Mouse (Mus musculus) forebrain, embryonic 10.5 days (tissue): ENCODE results near the gene She. TPM values are rescaled to one million over a fixed set of nuclear protein-coding genes. Genes with fewer than 3 reads are reported as not detected.
"Not testable (repeated sequence)": the region's sequence is repeated elsewhere in the genome, so short reads cannot be mapped to it uniquely, and the experiment has no call there.

Source experiments
- DNase-seq: peaks from one replicate; pipeline ENCODE4 v3.0.0-alpha.2; 2017; ENCODE audit warnings: low spot score; ENCODE audit errors: extremely low spot score
- H3K27ac ChIP-seq: fragments of 300-500 bp; sonication (generic); 2 replicates; pipeline ENCODE4 v1.5.1; 2016; ENCODE audit warnings: mild to moderate bottlenecking
- H3K27me3 ChIP-seq: fragments of 300-500 bp; sonication (generic); 2 replicates; pipeline ENCODE4 v1.6.1; 2016; ENCODE audit warnings: mild to moderate bottlenecking; ENCODE audit not compliant: poor library complexity, severe bottlenecking
- H3K36me3 ChIP-seq: fragments of 300-500 bp; sonication (generic); replicated peaks from 2 replicates; pipeline ENCODE4 v1.6.1; 2016; ENCODE audit warnings: mild to moderate bottlenecking, moderate library complexity
- H3K4me1 ChIP-seq: fragments of 300-500 bp; sonication (generic); 2 replicates; pipeline ENCODE4 v1.6.1; 2016
- H3K4me3 ChIP-seq: fragments of 300-500 bp; sonication (generic); 2 replicates; pipeline ENCODE4 v1.5.1; 2016; ENCODE audit warnings: mild to moderate bottlenecking, moderate library complexity
- H3K9me3 ChIP-seq: fragments of 300-500 bp; sonication (generic); 2 replicates; pipeline ENCODE4 v1.6.1; 2016; ENCODE audit warnings: mild to moderate bottlenecking, moderate library complexity
- WGBS: fragments of 180-500 bp; shearing (Covaris S2); methylation state at CpG from one replicate; pipeline ENCODE4 v1.1.7; 2016; 5-methylcytosine and 5-hydroxymethylcytosine counted together
- polyA plus RNA-seq: library from polyadenylated mRNA; unstranded; fragments of >200 nt; fragmentation: Nextera tagmentation; extraction: Ambion mirVana; gene quantifications from 2 replicates; pipeline ENCODE4 v1.2.1, GENCODE M21; 2016

Gene She
- polyA plus RNA-seq, 1 experiment from 2014 or later = 2.3 TPM

DNA sequence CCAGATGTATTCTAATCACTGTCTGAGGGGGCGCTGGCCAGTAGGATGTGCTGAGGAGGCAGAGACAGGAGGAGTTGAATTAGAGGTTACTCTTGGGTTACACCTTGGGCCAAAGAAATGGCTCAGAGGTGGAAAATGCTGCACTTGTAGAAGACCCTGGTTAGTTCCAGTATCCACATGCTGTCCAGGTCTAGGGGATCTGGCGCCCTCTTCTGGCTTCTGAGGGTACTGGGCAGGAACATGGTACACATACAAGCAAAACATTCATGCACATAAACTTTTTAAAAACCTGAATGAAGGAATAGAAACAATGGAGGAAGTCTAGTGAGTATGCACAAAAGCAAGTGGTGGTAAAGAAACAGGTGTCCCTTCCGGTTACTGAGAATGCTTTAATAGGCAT is 26.2 kb downstream of the She start:
- no peak for DNase-seq
- 84% methylated on average over 3 of the region's 3 CpGs for WGBS
- no peak overlapping the region for H3K4me3 ChIP-seq

DNA sequence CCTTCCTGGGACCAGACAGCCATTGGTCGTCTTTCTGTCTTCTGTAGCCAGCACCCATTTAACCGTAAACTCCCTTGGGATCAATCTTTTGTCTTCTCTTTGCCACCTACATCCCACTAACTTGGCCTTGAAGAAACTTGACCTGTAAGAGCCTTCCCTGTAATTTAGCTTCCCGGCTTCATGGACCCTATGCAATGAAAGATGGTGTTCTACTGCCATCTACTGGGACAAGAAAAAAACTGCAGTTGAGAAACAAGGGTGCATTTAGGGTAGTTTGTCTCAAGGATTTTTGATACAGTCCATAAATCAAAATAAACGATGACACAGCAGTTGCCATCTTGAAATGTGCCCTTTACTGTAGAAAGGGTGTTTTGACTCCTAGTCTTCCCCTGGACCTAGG is 27.0 kb downstream of the She start:
- no peak overlapping the region for H3K4me3 ChIP-seq
- H3K27ac ChIP-seq = no peak overlapping the region
- H3K9me3 ChIP-seq = peaks cover 5% of the 10 kb centered on the region; the same call in 1 of the 2 replicates
- H3K36me3 ChIP-seq = no peaks in the 10 kb centered on the region
- H3K4me1 ChIP-seq = peaks cover 29% of the 10 kb centered on the region
- DNase-seq = no peak
- H3K27me3 ChIP-seq = peaks cover 14% of the 10 kb centered on the region
- WGBS = 19% methylated on average over 4 of the region's 4 CpGs

More for the DNA sequence above, 26.2 kb downstream of the She start:
- Histone ChIP-seq H3K36me3 (no peaks in the 10 kb centered on the region), H3K27ac (no peak overlapping the region), H3K27me3 (peaks cover 14% of the 10 kb centered on the region), H3K4me1 (peaks cover 29% of the 10 kb centered on the region), H3K9me3 (peaks cover 5% of the 10 kb centered on the region; the same call in 1 of the 2 replicates)

DNA sequence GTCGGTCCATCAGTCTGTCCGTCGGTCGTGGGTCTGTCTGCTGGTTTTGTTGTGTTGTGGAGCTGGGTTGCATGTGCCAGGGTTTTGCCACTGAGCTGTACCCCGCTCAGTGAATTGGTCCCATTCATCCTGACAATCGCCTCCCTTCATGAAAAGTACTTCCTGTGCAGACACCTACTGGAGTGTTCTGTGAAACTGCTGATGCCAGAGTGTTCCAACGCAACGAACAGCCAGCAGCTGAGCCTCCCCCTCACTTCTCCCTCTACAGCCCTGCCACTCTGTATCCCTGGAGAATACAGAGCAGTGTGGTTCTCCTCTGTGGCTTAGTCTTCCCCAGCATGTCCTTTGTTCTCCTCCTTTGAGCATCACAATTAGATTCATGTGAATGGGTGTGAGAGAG is 27.7 kb downstream of the She start:
- 78% methylated on average over 8 of the region's 8 CpGs for WGBS

DNA sequence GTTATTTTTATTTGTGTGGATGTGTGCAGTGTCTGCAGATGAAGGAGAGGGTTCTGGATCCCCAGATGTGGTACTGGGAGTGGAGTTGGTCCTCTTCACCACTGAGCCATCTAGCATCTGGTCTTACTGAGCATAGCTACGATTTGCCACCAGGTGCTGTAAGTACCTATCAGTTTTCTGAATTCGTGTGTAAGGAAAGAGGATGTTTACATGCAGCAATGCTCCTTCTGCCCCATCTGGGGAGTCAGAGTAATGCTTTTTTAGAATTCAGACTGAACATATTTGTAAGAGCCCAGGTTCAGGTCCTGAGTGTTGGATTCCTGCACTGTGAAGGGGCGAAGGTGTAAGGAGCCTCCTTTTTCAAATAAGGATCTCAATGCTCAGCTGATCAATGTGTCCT is 28.8 kb downstream of the She start:
- Histone ChIP-seq H3K9me3 (peaks cover 5% of the 10 kb centered on the region; the same call in 1 of the 2 replicates), H3K36me3 (no peaks in the 10 kb centered on the region), H3K4me1 (peaks cover 18% of the 10 kb centered on the region), H3K27ac (no peak overlapping the region), H3K4me3 (no peak overlapping the region), H3K27me3 (peaks cover 14% of the 10 kb centered on the region)
- no peak for DNase-seq
- WGBS = 79% methylated on average over 3 of the region's 3 CpGs

More for the DNA sequence above, 27.7 kb downstream of the She start:
- DNase-seq = no peak
- Histone ChIP-seq H3K9me3 (peaks cover 5% of the 10 kb centered on the region; the same call in 1 of the 2 replicates), H3K27me3 (peaks cover 14% of the 10 kb centered on the region), H3K27ac (no peak overlapping the region), H3K4me1 (peaks cover 22% of the 10 kb centered on the region), H3K36me3 (no peaks in the 10 kb centered on the region), H3K4me3 (no peak overlapping the region)

DNA sequence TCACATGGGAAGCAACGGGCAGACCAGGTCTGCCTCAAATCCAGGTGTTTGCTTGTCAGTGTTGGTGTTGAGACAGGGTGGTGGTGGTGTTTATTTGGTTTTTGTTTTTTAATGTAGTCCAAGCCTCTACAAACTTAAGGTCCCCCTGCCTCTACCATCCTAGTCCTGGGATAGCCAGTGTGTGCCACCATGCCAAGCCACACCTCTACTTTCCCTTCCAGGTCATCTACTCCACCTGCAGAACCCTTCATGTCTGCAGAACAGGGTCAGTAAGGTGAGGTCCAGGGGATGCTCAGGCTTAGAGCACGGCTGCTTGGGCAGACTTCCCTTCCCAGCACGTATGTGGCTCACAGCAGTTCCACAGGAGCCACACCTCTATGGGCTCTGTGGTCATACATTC is 29.2 kb downstream of the She start:
- WGBS = 78% methylated on average over 3 of the region's 3 CpGs
- H3K36me3 ChIP-seq = no peaks in the 10 kb centered on the region
- H3K27ac ChIP-seq = peak overlapping the region; percentile 37; the same call in 1 of the 2 replicates
- DNase-seq = no peak
- peaks cover 14% of the 10 kb centered on the region for H3K27me3 ChIP-seq
- no peak overlapping the region for H3K4me3 ChIP-seq
- H3K4me1 ChIP-seq = peaks cover 18% of the 10 kb centered on the region
- H3K9me3 ChIP-seq = peaks cover 5% of the 10 kb centered on the region; the same call in 1 of the 2 replicates

DNA sequence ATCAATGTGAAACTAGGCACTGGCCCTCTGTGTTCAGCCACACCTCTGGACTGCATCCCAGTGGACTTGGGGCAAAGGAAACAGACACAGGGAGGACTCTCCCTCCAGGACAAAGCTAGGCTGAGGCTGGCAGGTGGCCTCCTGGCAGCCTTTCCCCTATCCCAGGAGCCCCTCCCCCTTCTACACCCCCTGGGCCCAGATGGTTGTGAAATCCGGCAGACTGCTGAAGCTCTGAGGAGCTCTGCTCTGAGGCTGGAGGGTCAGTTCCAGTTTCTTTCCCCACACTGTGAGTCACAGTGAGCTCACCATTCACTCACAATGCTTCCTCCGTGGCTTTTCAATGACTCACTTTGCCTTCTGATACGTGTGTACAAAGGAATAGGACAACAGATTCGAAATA is 29.9 kb downstream of the She start:
- DNase-seq = peak; percentile 47
- Histone ChIP-seq H3K27ac (peak overlapping the region; percentile 37; the same call in 1 of the 2 replicates), H3K4me1 (peaks cover 18% of the 10 kb centered on the region), H3K4me3 (0 out of 2 replicates have a peak overlapping the region, but pooled peaks have one; percentile 1), H3K9me3 (peaks cover 5% of the 10 kb centered on the region; the same call in 1 of the 2 replicates), H3K36me3 (no peaks in the 10 kb centered on the region), H3K27me3 (peaks cover 14% of the 10 kb centered on the region)
- WGBS = 13% methylated on average over 4 of the region's 4 CpGs

DNA sequence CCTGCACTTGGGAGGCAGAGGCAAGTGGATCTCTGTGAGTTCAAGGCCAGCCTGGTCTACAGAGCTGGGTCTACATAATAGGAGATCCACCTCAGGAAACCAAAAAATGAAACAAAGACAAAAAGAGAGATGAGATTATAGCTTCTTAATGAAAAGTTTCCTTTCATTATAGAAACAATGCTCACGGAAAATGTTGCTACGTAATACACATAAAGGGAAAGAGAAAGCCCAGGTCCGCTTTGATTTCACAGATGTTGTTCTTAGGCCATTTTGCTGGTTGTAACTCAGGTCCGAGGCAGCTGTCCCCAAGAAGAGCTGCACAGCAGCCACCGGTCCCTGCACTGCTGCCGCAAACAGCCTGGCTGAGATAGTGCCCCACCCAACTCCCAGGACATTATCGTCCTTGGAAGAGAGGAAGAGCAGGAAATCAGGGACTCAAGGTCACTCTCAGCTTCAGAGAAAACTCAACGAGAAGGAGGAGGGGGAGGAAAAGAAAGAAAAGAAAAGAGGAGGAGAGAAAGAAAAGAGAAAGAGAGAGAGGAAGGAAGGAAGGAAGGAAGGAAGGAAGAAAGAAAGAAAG is 31.1 kb downstream of the She start:
- no peaks in the 10 kb centered on the region for H3K36me3 ChIP-seq
- H3K4me3 ChIP-seq = no peak overlapping the region
- no peak overlapping the region for H3K27ac ChIP-seq
- peaks cover 14% of the 10 kb centered on the region for H3K27me3 ChIP-seq
- peaks cover 18% of the 10 kb centered on the region for H3K4me1 ChIP-seq
- H3K9me3 ChIP-seq = peaks cover 4% of the 10 kb centered on the region; the same call in 1 of the 2 replicates
- WGBS = 87% methylated on average over 8 of the region's 8 CpGs
- no peak for DNase-seq

DNA sequence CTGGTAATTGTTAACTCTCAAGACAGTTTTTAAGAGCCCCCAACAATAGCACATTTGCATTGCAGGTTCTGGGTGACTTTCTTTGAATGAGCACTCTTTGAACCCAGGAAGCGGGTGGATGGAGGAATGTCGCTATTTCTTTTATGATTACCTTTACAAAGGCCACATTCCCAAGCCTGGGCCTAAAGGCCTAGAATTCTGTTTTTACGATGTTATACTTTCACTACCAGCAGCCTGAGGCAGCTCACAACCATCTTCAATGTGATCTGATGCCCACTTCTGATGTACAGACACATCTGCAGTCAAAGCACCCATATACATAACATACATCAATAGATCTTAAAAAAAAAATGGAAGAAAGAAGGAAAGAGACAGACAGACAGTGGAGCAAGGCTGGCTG is 32.1 kb downstream of the She start:
- DNase-seq, H3K9me3 ChIP-seq, H3K4me3 ChIP-seq, H3K36me3 ChIP-seq, H3K27ac ChIP-seq: not testable (repeated sequence)
- Histone ChIP-seq H3K27me3 (peaks cover 14% of the 10 kb centered on the region), H3K4me1 (peaks cover 25% of the 10 kb centered on the region)
- 87% methylated on average over 3 of the region's 3 CpGs for WGBS

DNA sequence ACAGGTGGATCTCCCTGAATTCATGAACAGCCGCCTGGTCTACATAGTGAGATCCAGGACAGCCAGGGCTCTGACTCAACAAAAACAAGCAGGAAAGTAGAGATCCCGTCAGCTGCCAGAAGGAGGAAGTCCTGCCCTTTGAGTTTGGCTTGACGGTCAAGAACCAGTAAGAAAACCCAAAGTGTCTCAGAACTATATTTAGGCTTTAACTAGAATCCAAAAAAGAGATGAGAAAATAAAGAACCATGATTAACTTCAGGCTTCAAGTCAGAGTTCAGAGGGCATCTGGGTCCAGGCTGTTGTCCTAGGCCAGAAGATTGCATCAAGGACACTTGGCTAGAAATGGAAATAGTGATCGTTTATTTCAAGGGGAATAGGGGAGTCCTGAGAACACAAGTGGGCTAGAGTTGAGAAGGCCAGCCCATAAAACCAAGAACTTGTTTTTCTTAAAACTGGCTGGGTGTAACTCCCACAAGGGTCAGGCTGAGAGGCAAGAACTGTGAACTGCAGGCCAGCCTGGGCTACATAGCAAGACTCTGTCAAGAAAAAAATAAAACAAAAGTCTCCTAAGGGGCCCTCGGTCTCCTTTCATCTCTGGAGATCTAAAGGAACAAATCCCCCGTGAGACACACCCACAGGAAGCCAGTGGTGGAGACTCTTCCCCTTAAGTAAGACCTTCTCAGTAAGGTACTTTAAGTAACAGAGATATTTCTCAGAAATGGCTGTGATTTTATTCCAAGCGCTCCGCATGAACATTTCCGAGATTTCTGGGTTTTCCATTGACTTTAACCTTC is 32.7 kb downstream of the She start:
- no peak overlapping the region for H3K4me3 ChIP-seq
- no peak for DNase-seq
- WGBS = 84% methylated on average over 9 of the region's 9 CpGs
- H3K9me3 ChIP-seq = no peaks in the 10 kb centered on the region
- H3K36me3 ChIP-seq = no peaks in the 10 kb centered on the region
- H3K27me3 ChIP-seq = peaks cover 13% of the 10 kb centered on the region
- no peak overlapping the region for H3K27ac ChIP-seq
- peaks cover 32% of the 10 kb centered on the region for H3K4me1 ChIP-seq

DNA sequence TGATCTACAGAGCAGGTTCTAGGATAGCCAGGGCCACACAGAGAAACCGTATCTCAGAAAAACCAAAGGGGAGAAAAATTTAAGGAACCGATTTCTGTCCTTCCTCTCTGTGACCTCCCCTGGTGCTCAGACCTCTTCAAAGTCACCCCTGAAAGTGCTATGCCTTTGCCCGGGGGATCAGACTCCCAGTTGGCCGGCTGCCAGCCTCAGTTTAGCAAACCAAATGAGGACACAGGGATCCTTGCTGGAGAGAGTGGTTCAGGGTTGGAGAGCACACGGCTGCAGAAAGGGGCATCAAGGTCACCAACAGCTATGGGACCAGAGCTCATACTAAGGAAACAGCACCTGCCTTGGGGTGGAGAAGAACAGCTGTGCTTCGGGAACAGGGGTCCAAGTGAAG is 33.9 kb downstream of the She start:
- Histone ChIP-seq H3K36me3 (no peaks in the 10 kb centered on the region), H3K27me3 (peaks cover 5% of the 10 kb centered on the region), H3K9me3 (no peaks in the 10 kb centered on the region), H3K4me3 (no peak overlapping the region), H3K27ac (no peak overlapping the region), H3K4me1 (peaks cover 36% of the 10 kb centered on the region)
- no peak for DNase-seq
- WGBS = 79% methylated on average over 6 of the region's 6 CpGs

DNA sequence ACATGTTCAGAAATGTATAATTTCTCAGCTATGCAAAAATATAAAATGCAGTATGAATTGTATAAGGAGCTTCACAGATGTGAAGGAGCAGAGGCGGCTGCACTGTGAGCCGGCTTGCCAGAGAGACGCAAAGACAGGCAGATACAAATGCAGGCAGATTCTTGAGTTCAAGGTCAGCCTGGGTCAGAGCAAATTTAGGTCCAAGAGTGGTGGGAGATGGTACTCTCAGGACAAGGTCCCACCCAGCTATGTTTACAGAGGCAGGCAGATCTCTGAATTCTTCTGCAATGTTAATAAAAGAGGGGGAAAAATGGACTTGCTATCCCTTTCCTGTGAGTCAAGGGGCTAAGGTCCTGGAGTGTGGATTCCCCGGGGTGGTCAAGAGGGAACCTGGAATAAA is 34.6 kb downstream of the She start:
- Histone ChIP-seq H3K27ac (no peak overlapping the region), H3K27me3 (peaks cover 6% of the 10 kb centered on the region), H3K4me3 (no peak overlapping the region), H3K4me1 (peaks cover 33% of the 10 kb centered on the region), H3K36me3 (no peaks in the 10 kb centered on the region), H3K9me3 (no peaks in the 10 kb centered on the region)
- no peak for DNase-seq
- WGBS = 83% methylated on average over 4 of the region's 4 CpGs

DNA sequence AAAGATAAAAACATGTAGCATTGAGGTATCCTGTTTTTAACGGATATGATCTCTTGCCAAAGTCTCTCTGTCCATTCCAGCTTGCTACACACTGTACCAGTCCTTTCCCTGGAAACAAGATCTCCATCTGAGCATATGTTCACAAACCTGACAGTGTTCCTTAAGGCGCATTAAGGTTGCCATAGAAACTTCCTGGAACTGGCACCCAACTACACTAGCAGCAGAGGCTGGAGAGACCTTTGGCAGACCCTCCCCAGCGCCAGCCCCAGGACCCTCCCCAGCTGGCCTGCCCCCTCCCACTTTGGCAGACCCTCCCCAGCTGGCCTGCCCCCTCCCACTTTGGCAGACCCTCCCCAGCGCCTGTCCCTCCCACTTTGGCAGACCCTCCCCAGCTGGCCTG is 36.5 kb downstream of the She start:
- Histone ChIP-seq H3K36me3 (no peaks in the 10 kb centered on the region), H3K4me1 (peaks cover 24% of the 10 kb centered on the region), H3K9me3 (peaks cover under 1% of the 10 kb centered on the region; the same call in 1 of the 2 replicates), H3K27me3 (peaks cover 18% of the 10 kb centered on the region), H3K4me3 (no peak overlapping the region), H3K27ac (no peak overlapping the region)
- no peak for DNase-seq
- WGBS = 73% methylated on average over 4 of the region's 4 CpGs

DNA sequence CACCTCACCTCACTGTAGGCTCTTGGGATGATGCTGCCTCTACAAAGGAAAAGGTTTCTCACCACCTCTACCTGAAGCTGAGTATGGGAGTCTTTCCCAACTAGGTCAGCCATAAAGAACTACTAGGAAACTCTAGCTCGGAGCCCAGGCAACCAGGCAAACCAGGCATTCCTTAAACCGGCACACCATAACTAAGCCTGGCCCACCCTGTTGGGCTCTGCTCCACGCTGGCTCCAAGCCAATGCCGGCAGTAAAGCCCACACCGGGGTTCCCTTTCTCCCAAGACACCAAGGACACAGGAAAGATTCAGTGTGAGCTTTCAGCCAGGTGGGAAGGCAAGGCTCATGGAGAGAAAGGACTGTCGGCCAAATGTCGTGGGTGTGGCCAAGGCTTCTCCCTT is 37.2 kb downstream of the She start:
- Histone ChIP-seq H3K4me3 (no peak overlapping the region), H3K4me1 (peaks cover 24% of the 10 kb centered on the region), H3K36me3 (no peaks in the 10 kb centered on the region), H3K27ac (no peak overlapping the region), H3K27me3 (peaks cover 18% of the 10 kb centered on the region), H3K9me3 (peaks cover 5% of the 10 kb centered on the region; the same call in 1 of the 2 replicates)
- WGBS = 51% methylated on average over 7 of the region's 7 CpGs
- no peak for DNase-seq
